Mouse (Mus musculus) bone marrow macrophage, adult 2 months (primary cell): ENCODE results near the gene Phykpl.

ENCODE experiments used
- CTCF ChIP-seq: IDR thresholded peaks from 2 replicates; pipeline ENCODE4 v1.5.1; 2012; ENCODE audit warnings: low read depth, mild to moderate bottlenecking, low read length, moderate library complexity
- POLR2A ChIP-seq: IDR thresholded peaks from 2 replicates; pipeline ENCODE4 v1.6.1; 2012; ENCODE audit warnings: mild to moderate bottlenecking, low read depth, low read length, borderline replicate concordance

DNA sequence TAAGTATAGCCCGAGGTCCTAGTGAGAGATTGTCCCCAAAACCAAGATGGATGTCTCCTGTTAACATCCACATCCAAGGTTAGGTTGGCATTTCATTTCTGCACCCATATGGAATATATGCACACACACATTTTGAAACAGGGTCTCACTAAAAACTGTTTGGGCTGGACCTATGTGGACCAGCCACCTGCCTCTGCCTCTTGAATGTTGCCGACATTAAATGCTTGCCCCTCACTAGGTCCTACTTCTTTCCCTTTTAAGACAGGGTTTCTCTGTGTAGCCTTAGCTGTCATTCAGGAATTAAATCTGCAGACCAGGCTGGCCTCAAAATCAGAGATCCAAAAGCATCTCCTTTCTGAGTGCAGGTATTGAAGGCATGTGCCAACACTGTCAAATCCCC lies 13.0 kb downstream of the Phykpl start:
- TF ChIP-seq CTCF (no peak), POLR2A (no peak)
